Mouse (Mus musculus) cerebellum, adult 2 months (tissue): Measurements from ENCODE around the gene Spint1. TPM values are rescaled to one million over a fixed set of nuclear protein-coding genes. Genes with fewer than 3 reads are reported as not detected.

Source experiments
- DNase-seq, 2 experiments: peaks; one replicate each; pipeline ENCODE4 v3.0.0; 2021
- H3K27ac ChIP-seq: fragments of 200-500 bp; 2 replicates; pipeline ENCODE4 v1.5.1; 2012; ENCODE audit warnings: low read length, control low read depth, inconsistent platforms; ENCODE audit not compliant: insufficient read depth
- H3K27me3 ChIP-seq: fragments of 200-500 bp; 2 replicates; pipeline ENCODE4 v1.6.1; 2012; ENCODE audit warnings: inconsistent platforms, mild to moderate bottlenecking, low read length, moderate library complexity; ENCODE audit not compliant: control insufficient read depth, insufficient read depth
- H3K4me1 ChIP-seq: fragments of 200-500 bp; 2 replicates; pipeline ENCODE4 v1.6.1; 2011; ENCODE audit warnings: low read length; ENCODE audit not compliant: control insufficient read depth, insufficient read depth
- H3K4me3 ChIP-seq: fragments of 200-500 bp; replicated peaks from 2 replicates; pipeline ENCODE3; 2011; ENCODE audit warnings: mild to moderate bottlenecking, low read depth, low read length, control low read depth; ENCODE audit not compliant: insufficient read depth
- CTCF ChIP-seq: fragments of 200-500 bp; IDR thresholded peaks from 2 replicates; pipeline ENCODE4 v1.5.1; 2011; ENCODE audit warnings: low read depth, mild to moderate bottlenecking, control low read depth, low read length, moderate library complexity, borderline replicate concordance; ENCODE audit not compliant: insufficient read depth
- POLR2A ChIP-seq: fragments of 200-500 bp; IDR thresholded peaks from 2 replicates; pipeline ENCODE4 v1.6.1; 2011; ENCODE audit warnings: low read length, control low read depth, borderline replicate concordance; ENCODE audit not compliant: insufficient read depth
- WGBS: fragments of 180-500 bp; shearing (Covaris S2); methylation state at CpG from one replicate; pipeline ENCODE4 v1.1.7; 2018; 5-methylcytosine and 5-hydroxymethylcytosine counted together
- polyA plus RNA-seq: library from polyadenylated mRNA; depleted of rRNA; stranded (reverse); fragments of >200 nt; gene quantifications from 2 replicates; pipeline ENCODE4 v1.2.3, GENCODE M21; 2012

The Spint1 gene
- polyA plus RNA-seq, 1 experiment, result 0.61 TPM

GRCm38 (mm10) chr2:119236682-119237209 is 416 bp upstream of the Spint1 start:
- WGBS, result 15% methylated on average over 25 of the region's 25 CpGs
- TF ChIP-seq POLR2A (no peak), CTCF (no peak)
- peaks cover 5% of the 10 kb centered on the region; the same call in 1 of the 2 replicates for H3K27me3 ChIP-seq
- DNase-seq, result no peak
- H3K4me1 ChIP-seq, result no peaks in the 10 kb centered on the region
- no peak overlapping the region for H3K4me3 ChIP-seq
- no peak overlapping the region for H3K27ac ChIP-seq

- Histone ChIP-seq H3K27ac (no peak overlapping the region), H3K27me3 (peaks cover 5% of the 10 kb centered on the region; the same call in 1 of the 2 replicates), H3K4me3 (no peak overlapping the region), H3K4me1 (no peaks in the 10 kb centered on the region)
- no peak for DNase-seq
- TF ChIP-seq POLR2A, result no peak
- TF ChIP-seq CTCF, result no peak
- WGBS, result 5% methylated on average over 31 of the region's 31 CpGs
Observed at GRCm38 (mm10) chr2:119237871-119238220, 684 bp downstream of the Spint1 start.

GRCm38 (mm10) chr2:119238671-119239070 is 1.5 kb downstream of the Spint1 start:
- DNase-seq, result no peak
- no peaks in the 10 kb centered on the region for H3K4me1 ChIP-seq
- H3K27ac ChIP-seq, result no peak overlapping the region
- TF ChIP-seq POLR2A (no peak), CTCF (no peak)
- no peak overlapping the region for H3K4me3 ChIP-seq
- WGBS, result 90% methylated on average over 2 of the region's 2 CpGs
- peaks cover 5% of the 10 kb centered on the region; the same call in 1 of the 2 replicates for H3K27me3 ChIP-seq

- no peak overlapping the region for H3K27ac ChIP-seq
- H3K27me3 ChIP-seq, result peaks cover 5% of the 10 kb centered on the region; the same call in 1 of the 2 replicates
- 72% methylated on average over 4 of the region's 4 CpGs for WGBS
- H3K4me1 ChIP-seq, result no peaks in the 10 kb centered on the region
- no peak for DNase-seq
- TF ChIP-seq POLR2A, result no peak
- H3K4me3 ChIP-seq, result no peak overlapping the region
Observed at GRCm38 (mm10) chr2:119240075-119240818, 3.1 kb downstream of the Spint1 start.

- no peak overlapping the region for H3K27ac ChIP-seq
- DNase-seq, result no peak
- no peak for TF ChIP-seq POLR2A
- no peak overlapping the region for H3K4me3 ChIP-seq
- peaks cover 5% of the 10 kb centered on the region; the same call in 1 of the 2 replicates for H3K27me3 ChIP-seq
- no peaks in the 10 kb centered on the region for H3K4me1 ChIP-seq
- WGBS, result 89% methylated on average over 4 of the region's 4 CpGs
Observed at GRCm38 (mm10) chr2:119240819-119241186, 3.6 kb downstream of the Spint1 start.

GRCm38 (mm10) chr2:119242548-119242947 is 5.4 kb downstream of the Spint1 start:
- no peak overlapping the region for H3K4me3 ChIP-seq
- TF ChIP-seq CTCF, result no peak
- TF ChIP-seq POLR2A, result no peak
- peaks cover 2% of the 10 kb centered on the region; the same call in 1 of the 2 replicates for H3K27me3 ChIP-seq
- 78% methylated on average over 9 of the region's 9 CpGs for WGBS
- H3K4me1 ChIP-seq, result no peaks in the 10 kb centered on the region
- no peak for DNase-seq
- no peak overlapping the region for H3K27ac ChIP-seq

GRCm38 (mm10) chr2:119245246-119245645 is 8.1 kb downstream of the Spint1 start:
- H3K27ac ChIP-seq, result no peak overlapping the region
- no peak overlapping the region for H3K4me3 ChIP-seq
- TF ChIP-seq CTCF, result no peak
- TF ChIP-seq POLR2A, result no peak
- 80% methylated on average over 7 of the region's 7 CpGs for WGBS
- H3K4me1 ChIP-seq, result peaks cover under 1% of the 10 kb centered on the region; the same call in 1 of the 2 replicates
- no peak for DNase-seq
- no peaks in the 10 kb centered on the region for H3K27me3 ChIP-seq

GRCm38 (mm10) chr2:119247904-119248303 is 10.7 kb downstream of the Spint1 start:
- H3K4me1 ChIP-seq, result peaks cover 3% of the 10 kb centered on the region; the same call in 1 of the 2 replicates
- no peak overlapping the region for H3K4me3 ChIP-seq
- no peak for DNase-seq
- H3K27ac ChIP-seq, result no peak overlapping the region
- 74% methylated on average over 9 of the region's 9 CpGs for WGBS
- no peak for TF ChIP-seq CTCF
- no peak for TF ChIP-seq POLR2A
- H3K27me3 ChIP-seq, result no peaks in the 10 kb centered on the region
